Mouse (Mus musculus) midbrain, postnatal 0 days (tissue): Measurements from ENCODE around the gene Psmd5. TPM values are rescaled to one million over a fixed set of nuclear protein-coding genes. Genes with fewer than 3 reads are reported as not detected.
A peak's percentile ranks its signal among the peaks of the same experiment; 100 is the strongest.

Experiments used
- ATAC-seq: fragments of 200-750 bp; cut with Nextera tagmentation; 2 replicates; pipeline ENCODE4 v1.8.0; 2017; ENCODE audit warnings: moderate number of reproducible peaks, mild to moderate bottlenecking, moderate TSS enrichment, moderate library complexity; ENCODE audit not compliant: low FRiP score
- DNase-seq: peaks from one replicate; pipeline ENCODE4 v3.0.0-alpha.2; 2015; ENCODE audit warnings: low spot score
- H3K27ac ChIP-seq: fragments of 300-500 bp; sonication (generic); 2 replicates; pipeline ENCODE4 v1.5.1; 2014; ENCODE audit warnings: low read depth, mild to moderate bottlenecking, low read length, mixed read lengths
- H3K27me3 ChIP-seq: fragments of 300-500 bp; sonication (generic); 2 replicates; pipeline ENCODE4 v1.6.1; 2014; ENCODE audit warnings: low read length, control low read depth, mixed read lengths; ENCODE audit not compliant: insufficient read depth
- H3K36me3 ChIP-seq: fragments of 300-500 bp; sonication (generic); 2 replicates; pipeline ENCODE4 v1.6.1; 2014; ENCODE audit warnings: low read length, control low read depth, mixed read lengths; ENCODE audit not compliant: insufficient read depth
- H3K4me1 ChIP-seq: fragments of 300-500 bp; sonication (generic); 2 replicates; pipeline ENCODE4 v1.6.1; 2014; ENCODE audit warnings: mild to moderate bottlenecking, control low read depth, antibody characterized with exemption, low read length, mixed read lengths; ENCODE audit not compliant: insufficient read depth
- H3K4me2 ChIP-seq: fragments of 300-500 bp; sonication (generic); 2 replicates; pipeline ENCODE4 v1.6.1; 2014; ENCODE audit warnings: low read depth, mild to moderate bottlenecking, low read length, mixed read lengths; ENCODE audit not compliant: poor library complexity, severe bottlenecking
- H3K4me3 ChIP-seq: fragments of 300-500 bp; sonication (generic); 2 replicates; pipeline ENCODE4 v1.5.1; 2014; ENCODE audit warnings: low read depth, mild to moderate bottlenecking, low read length, moderate library complexity
- H3K9ac ChIP-seq: fragments of 300-500 bp; sonication (generic); replicated peaks from 2 replicates; pipeline ENCODE4 v1.6.1; 2014; ENCODE audit warnings: mild to moderate bottlenecking, low read length, moderate library complexity, mixed read lengths; ENCODE audit not compliant: poor library complexity, severe bottlenecking
- H3K9me3 ChIP-seq: fragments of 300-500 bp; sonication (generic); 2 replicates; pipeline ENCODE4 v1.6.1; 2016; ENCODE audit warnings: low read length, control low read depth
- CTCF ChIP-seq: IDR thresholded peaks from 2 replicates; pipeline ENCODE4 v1.5.1; 2016; ENCODE audit warnings: antibody characterized with exemption, mild to moderate bottlenecking
- WGBS: fragments of 180-500 bp; shearing (Covaris S2); extraction: QIAGEN DNeasy Blood & Tissue Kit; methylation state at CpG from one replicate; pipeline ENCODE4 v1.1.7; 2014; 5-methylcytosine and 5-hydroxymethylcytosine counted together
- polyA plus RNA-seq: library from polyadenylated mRNA; unstranded; fragments of >200 nt; fragmentation: Nextera tagmentation; extraction: Ambion mirVana; gene quantifications from 2 replicates; pipeline ENCODE4 v1.2.1, GENCODE M21; 2015
- total RNA-seq: library from RNA; depleted of rRNA; stranded (reverse); fragments of >200 nt; gene quantifications from 2 replicates; pipeline ENCODE4 v1.2.3, GENCODE M21; 2014; rRNA removed

Gene Psmd5
- total RNA-seq (42.1 and 42.6 TPM in 2 replicates), polyA plus RNA-seq (82.8 and 83.5 TPM in 2 replicates)

GRCm38 (mm10) chr2:34874816-34875345, at the start of gene Psmd5:
Gene Psmd5 (minus strand): TSS chr2:34874968.
- DNase-seq, result no peak
- no peak for ATAC-seq
- Histone ChIP-seq H3K4me2 (no peak within 1 kb of the TSS), H3K27me3 (0 out of 2 replicates have a peak, but pooled peaks cover 10% of the 10 kb centered on the region), H3K36me3 (no peaks in the 10 kb centered on the region), H3K9ac (no peak within 1 kb of the TSS), H3K9me3 (no peaks in the 10 kb centered on the region), H3K4me1 (0 out of 2 replicates have a peak, but pooled peaks cover 2% of the 10 kb centered on the region), H3K4me3 (no peak within 1 kb of the TSS), H3K27ac (no peak within 1 kb of the TSS)
- TF ChIP-seq CTCF, result no peak
- WGBS, result 15% methylated on average over 8 of the region's 8 CpGs

- no peaks in the 10 kb centered on the region for H3K9me3 ChIP-seq
- no peaks in the 10 kb centered on the region for H3K27me3 ChIP-seq
- H3K4me2 ChIP-seq, result no peak overlapping the region
- no peak overlapping the region for H3K9ac ChIP-seq
- no peaks in the 10 kb centered on the region for H3K4me1 ChIP-seq
- no peaks in the 10 kb centered on the region for H3K36me3 ChIP-seq
- H3K4me3 ChIP-seq, result no peak overlapping the region
- WGBS, result 31% methylated on average over 2 of the region's 2 CpGs
- H3K27ac ChIP-seq, result no peak overlapping the region
- TF ChIP-seq CTCF, result no peak
- DNase-seq, result no peak
- ATAC-seq, result no peak
These were observed 48.0 kb upstream of the Psmd5 start for GRCm38 (mm10) chr2:34922729-34923128.

GRCm38 (mm10) chr2:34920144-34920543, 45.4 kb upstream of the Psmd5 start:
- no peak for TF ChIP-seq CTCF
- Histone ChIP-seq H3K9me3 (no peaks in the 10 kb centered on the region), H3K4me2 (no peak overlapping the region), H3K27me3 (0 out of 2 replicates have a peak, but pooled peaks cover 3% of the 10 kb centered on the region), H3K36me3 (no peaks in the 10 kb centered on the region), H3K9ac (no peak overlapping the region), H3K27ac (no peak overlapping the region), H3K4me1 (no peaks in the 10 kb centered on the region), H3K4me3 (no peak overlapping the region)
- 56% methylated on average over 2 of the region's 2 CpGs for WGBS
- no peak for ATAC-seq
- DNase-seq, result no peak

- ATAC-seq, result no peak
- Histone ChIP-seq H3K27ac (no peak overlapping the region), H3K4me1 (peaks cover 3% of the 10 kb centered on the region; the same call in 1 of the 2 replicates)
These were observed 40.3 kb upstream of the Psmd5 start for GRCm38 (mm10) chr2:34915103-34915502.

GRCm38 (mm10) chr2:34914823-34915082, 40.0 kb upstream of the Psmd5 start:
- Histone ChIP-seq H3K4me2 (peak overlapping the region; percentile 97), H3K36me3 (no peaks in the 10 kb centered on the region), H3K27me3 (0 out of 2 replicates have a peak, but pooled peaks cover 6% of the 10 kb centered on the region), H3K4me3 (peak overlapping the region; percentile 54; the same call in 1 of the 2 replicates), H3K27ac (no peak overlapping the region), H3K9ac (no peak overlapping the region), H3K9me3 (no peaks in the 10 kb centered on the region), H3K4me1 (peaks cover 3% of the 10 kb centered on the region; the same call in 1 of the 2 replicates)
- TF ChIP-seq CTCF, result no peak
- 12% methylated on average over 2 of the region's 2 CpGs for WGBS
- no peak for ATAC-seq
- DNase-seq, result no peak

More at GRCm38 (mm10) chr2:34915103-34915502, 40.3 kb upstream of the Psmd5 start:
- no peak for DNase-seq
- TF ChIP-seq CTCF, result no peak
- 58% methylated on average over 2 of the region's 2 CpGs for WGBS
- Histone ChIP-seq H3K27me3 (0 out of 2 replicates have a peak, but pooled peaks cover 6% of the 10 kb centered on the region), H3K36me3 (no peaks in the 10 kb centered on the region), H3K4me3 (no peak overlapping the region), H3K4me2 (peak overlapping the region; percentile 97; the same call in 1 of the 2 replicates), H3K9ac (no peak overlapping the region), H3K9me3 (no peaks in the 10 kb centered on the region)

GRCm38 (mm10) chr2:34914069-34914822, 39.5 kb upstream of the Psmd5 start:
- peak; percentile 78 for ATAC-seq
- Histone ChIP-seq H3K9me3 (no peaks in the 10 kb centered on the region), H3K27ac (no peak overlapping the region), H3K4me1 (peaks cover 3% of the 10 kb centered on the region; the same call in 1 of the 2 replicates), H3K4me2 (peak overlapping the region; percentile 97), H3K9ac (peak overlapping the region; percentile 59), H3K36me3 (no peaks in the 10 kb centered on the region), H3K27me3 (0 out of 2 replicates have a peak, but pooled peaks cover 6% of the 10 kb centered on the region), H3K4me3 (peak overlapping the region; percentile 54)
- WGBS, result 2% methylated on average over 45 of the region's 50 CpGs
- DNase-seq, result peak; percentile 40
- no peak for TF ChIP-seq CTCF
